Mouse (Mus musculus) hindbrain, postnatal 0 days (tissue): Measurements from ENCODE around the gene Ttll7. TPM values are rescaled to one million over a fixed set of nuclear protein-coding genes. Genes with fewer than 3 reads are reported as not detected.

ENCODE experiments used
- ATAC-seq: fragments of 200-750 bp; cut with Nextera tagmentation; 2 replicates; pipeline ENCODE4 v1.8.0; 2017; ENCODE audit warnings: mild to moderate bottlenecking, moderate TSS enrichment, moderate library complexity
- DNase-seq: peaks from one replicate; pipeline ENCODE4 v3.0.0-alpha.2; 2015; ENCODE audit warnings: low spot score
- H3K27ac ChIP-seq: fragments of 300-500 bp; sonication (generic); 2 replicates; pipeline ENCODE4 v1.5.1; 2014; ENCODE audit warnings: mild to moderate bottlenecking
- H3K27me3 ChIP-seq: fragments of 300-500 bp; sonication (generic); 2 replicates; pipeline ENCODE4 v1.6.1; 2014; ENCODE audit warnings: low read length, mixed read lengths; ENCODE audit not compliant: insufficient read depth
- H3K36me3 ChIP-seq: fragments of 300-500 bp; sonication (generic); 2 replicates; pipeline ENCODE4 v1.6.1; 2014; ENCODE audit warnings: low read length, mixed read lengths; ENCODE audit not compliant: insufficient read depth
- H3K4me1 ChIP-seq: fragments of 300-500 bp; sonication (generic); 2 replicates; pipeline ENCODE4 v1.6.1; 2014; ENCODE audit warnings: antibody characterized with exemption, low read length, mixed read lengths; ENCODE audit not compliant: insufficient read depth
- H3K4me2 ChIP-seq: fragments of 300-500 bp; sonication (generic); 2 replicates; pipeline ENCODE4 v1.6.1; 2014; ENCODE audit warnings: low read depth, mild to moderate bottlenecking, low read length, moderate library complexity, mixed read lengths
- H3K4me3 ChIP-seq: fragments of 300-500 bp; sonication (generic); 2 replicates; pipeline ENCODE4 v1.5.1; 2014; ENCODE audit warnings: low read length
- H3K9ac ChIP-seq: fragments of 300-500 bp; sonication (generic); replicated peaks from 2 replicates; pipeline ENCODE4 v1.6.1; 2014; ENCODE audit warnings: mild to moderate bottlenecking, low read length, moderate library complexity, mixed read lengths
- H3K9me3 ChIP-seq: fragments of 300-500 bp; sonication (generic); 2 replicates; pipeline ENCODE4 v1.6.1; 2016; ENCODE audit warnings: low read length, mixed read lengths
- CTCF ChIP-seq: IDR thresholded peaks from 2 replicates; pipeline ENCODE4 v1.5.1; 2016; ENCODE audit warnings: antibody characterized with exemption, control low read depth, low read depth
- WGBS: fragments of 180-500 bp; shearing (Covaris S2); extraction: QIAGEN DNeasy Blood & Tissue Kit; methylation state at CpG from one replicate; pipeline ENCODE4 v1.1.7; 2014; 5-methylcytosine and 5-hydroxymethylcytosine counted together
- polyA plus RNA-seq: library from polyadenylated mRNA; unstranded; fragments of >200 nt; fragmentation: Nextera tagmentation; extraction: Ambion mirVana; gene quantifications from 2 replicates; pipeline ENCODE4 v1.2.1, GENCODE M21; 2015
- total RNA-seq: library from RNA; depleted of rRNA; stranded (reverse); fragments of >200 nt; gene quantifications from 2 replicates; pipeline ENCODE4 v1.2.3, GENCODE M21; 2014

The Ttll7 gene
- total and polyA plus RNA-seq, 2 experiments from 2014 or later = 7.9 to 20.4 TPM

- Histone ChIP-seq H3K4me1 (no peaks in the 10 kb centered on the region), H3K4me2 (no peak overlapping the region), H3K9me3 (no peaks in the 10 kb centered on the region), H3K27ac (no peak overlapping the region), H3K27me3 (no peaks in the 10 kb centered on the region), H3K36me3 (no peaks in the 10 kb centered on the region), H3K9ac (no peak overlapping the region), H3K4me3 (no peak overlapping the region)
- 72% methylated on average over 6 of the region's 6 CpGs for WGBS
- ATAC-seq (no peak), DNase-seq (no peak)
- no peak for TF ChIP-seq CTCF
These were observed 8.7 kb upstream of the Ttll7 start for GRCm38 (mm10) chr3:146843470-146843869.

GRCm38 (mm10) chr3:146846237-146846636 lies 5.9 kb upstream of the Ttll7 start:
- no peaks in the 10 kb centered on the region for H3K27me3 ChIP-seq
- H3K36me3 ChIP-seq = no peaks in the 10 kb centered on the region
- no peaks in the 10 kb centered on the region for H3K4me1 ChIP-seq
- DNase-seq (no peak), ATAC-seq (no peak)
- H3K27ac ChIP-seq = no peak overlapping the region
- H3K4me2 ChIP-seq = no peak overlapping the region
- WGBS = 87% methylated on average over 5 of the region's 5 CpGs
- no peak overlapping the region for H3K4me3 ChIP-seq
- TF ChIP-seq CTCF = no peak
- H3K9me3 ChIP-seq = no peaks in the 10 kb centered on the region
- H3K9ac ChIP-seq = no peak overlapping the region

GRCm38 (mm10) chr3:146848112-146848511 lies 4.1 kb upstream of the Ttll7 start:
- no peaks in the 10 kb centered on the region for H3K4me1 ChIP-seq
- H3K9me3 ChIP-seq = no peaks in the 10 kb centered on the region
- TF ChIP-seq CTCF = no peak
- no peaks in the 10 kb centered on the region for H3K36me3 ChIP-seq
- no peaks in the 10 kb centered on the region for H3K27me3 ChIP-seq
- DNase-seq (no peak), ATAC-seq (no peak)
- no peak overlapping the region for H3K27ac ChIP-seq
- H3K4me3 ChIP-seq = no peak overlapping the region
- 93% methylated on average over 8 of the region's 8 CpGs for WGBS
- H3K4me2 ChIP-seq = no peak overlapping the region
- no peak overlapping the region for H3K9ac ChIP-seq

- no peaks in the 10 kb centered on the region for H3K27me3 ChIP-seq
- no peak overlapping the region for H3K4me3 ChIP-seq
- H3K9ac ChIP-seq = no peak overlapping the region
- no peak overlapping the region for H3K4me2 ChIP-seq
- no peak for TF ChIP-seq CTCF
- ATAC-seq (no peak), DNase-seq (no peak)
- no peaks in the 10 kb centered on the region for H3K36me3 ChIP-seq
- WGBS = 88% methylated on average over 7 of the region's 7 CpGs
- no peak overlapping the region for H3K27ac ChIP-seq
- no peaks in the 10 kb centered on the region for H3K9me3 ChIP-seq
- no peaks in the 10 kb centered on the region; the same call in 1 of the 2 replicates for H3K4me1 ChIP-seq
These were observed 2.8 kb upstream of the Ttll7 start for GRCm38 (mm10) chr3:146849360-146849759.

GRCm38 (mm10) chr3:146854473-146855087 lies 2.4 kb downstream of the Ttll7 start:
- no peak for ATAC-seq
- H3K36me3 ChIP-seq = no peaks in the 10 kb centered on the region
- H3K4me1 ChIP-seq = no peaks in the 10 kb centered on the region; the same call in 1 of the 2 replicates
- no peaks in the 10 kb centered on the region for H3K27me3 ChIP-seq
- no peaks in the 10 kb centered on the region for H3K9me3 ChIP-seq
- peak overlapping the region; percentile 83 for H3K4me2 ChIP-seq
- no peak for DNase-seq
- H3K9ac ChIP-seq = 0 out of 2 replicates have a peak overlapping the region, but pooled peaks have one; percentile 13
- H3K4me3 ChIP-seq = no peak overlapping the region
- H3K27ac ChIP-seq = no peak overlapping the region
- 76% methylated on average over 7 of the region's 7 CpGs for WGBS
- no peak for TF ChIP-seq CTCF

GRCm38 (mm10) chr3:146857373-146857772 lies 5.2 kb downstream of the Ttll7 start:
- Histone ChIP-seq H3K4me2 (no peak overlapping the region), H3K9ac (no peak overlapping the region), H3K4me1 (no peaks in the 10 kb centered on the region; the same call in 1 of the 2 replicates), H3K9me3 (no peaks in the 10 kb centered on the region), H3K4me3 (no peak overlapping the region), H3K27ac (no peak overlapping the region), H3K27me3 (no peaks in the 10 kb centered on the region), H3K36me3 (no peaks in the 10 kb centered on the region)
- no peak for TF ChIP-seq CTCF
- ATAC-seq = no peak
- 80% methylated on average over 10 of the region's 10 CpGs for WGBS
- no peak for DNase-seq

- ATAC-seq (no peak), DNase-seq (no peak)
- no peak for TF ChIP-seq CTCF
- H3K9me3 ChIP-seq = no peaks in the 10 kb centered on the region
- no peaks in the 10 kb centered on the region for H3K27me3 ChIP-seq
- H3K36me3 ChIP-seq = no peaks in the 10 kb centered on the region
- no peaks in the 10 kb centered on the region for H3K4me1 ChIP-seq
- H3K27ac ChIP-seq = no peak overlapping the region
- 71% methylated on average over 2 of the region's 2 CpGs for WGBS
- no peak overlapping the region for H3K9ac ChIP-seq
- H3K4me3 ChIP-seq = no peak overlapping the region
- H3K4me2 ChIP-seq = no peak overlapping the region
These were observed 8.1 kb downstream of the Ttll7 start for GRCm38 (mm10) chr3:146860308-146860707.
